Mouse (Mus musculus) megakaryocyte, embryonic 14.5 days (primary cell): Measurements from ENCODE around the gene Zcwpw1.

ENCODE experiments used
- FLI1 ChIP-seq: IDR thresholded peaks from 2 replicates; pipeline ENCODE4 v1.6.1; 2012; ENCODE audit warnings: low read length, inconsistent platforms, mixed read lengths
- GATA1 ChIP-seq: IDR thresholded peaks from 3 replicates; pipeline ENCODE4 v1.6.1; 2012; ENCODE audit warnings: mixed read lengths, low read length, inconsistent platforms, borderline replicate concordance

DNA sequence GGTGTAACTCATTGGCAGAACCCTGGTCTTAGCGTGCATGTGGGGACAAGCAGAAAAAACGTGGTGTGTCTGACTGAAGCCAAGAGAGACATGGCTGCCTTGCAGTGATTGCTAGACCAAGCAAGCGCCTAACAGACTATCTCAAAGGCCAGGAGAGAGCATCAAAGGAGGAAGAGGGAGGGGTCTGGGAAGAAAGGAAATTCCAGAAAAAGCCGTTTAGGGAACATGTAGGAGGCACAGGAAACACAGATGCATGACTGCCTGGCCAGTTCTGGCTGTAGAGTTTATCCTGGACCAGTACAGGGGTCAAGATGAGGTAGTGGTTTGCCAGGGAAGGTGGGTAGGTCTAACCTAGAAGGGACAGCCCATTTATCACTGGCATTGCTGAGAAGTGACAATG, 45.9 kb downstream of the Zcwpw1 start:
- TF ChIP-seq FLI1 (no peak), GATA1 (no peak)
